Mouse (Mus musculus) brain, adult 10 weeks (tissue): ENCODE data around the gene Prok2. TPM values are rescaled to one million over a fixed set of nuclear protein-coding genes. Genes with fewer than 3 reads are reported as not detected.

Experiments used
- polyA plus RNA-seq: library from polyadenylated mRNA; stranded (reverse); fragments of 350-450 nt; fragmentation: Illumina TruSeq; extraction: RNeasy Lipid Tissue Mini Kit (QIAGEN cat#74804); gene quantifications from one replicate; pipeline ENCODE4 v1.2.3, GENCODE M21; 2015; ENCODE audit warnings: low read depth, low replicate concordance

The Prok2 gene
- polyA plus RNA-seq = not detected

GRCm38 (mm10) chr6:99725971-99726561 lies at the start of gene Prok2:
Gene Prok2, minus strand, starts transcription at chr6:99726392.

GRCm38 (mm10) chr6:99692206-99692915 lies 33.8 kb downstream of the Prok2 start, which contains the start of gene Gpr27:
Gene Gpr27, plus strand, starts transcription at chr6:99692679.

GRCm38 (mm10) chr6:99666318-99667171 lies 59.6 kb downstream of the Prok2 start, which contains the start of the genes Eif4e3 and Gm20696:
Gene Eif4e3, minus strand, starts transcription at chr6:99666771.
Gene Gm20696, minus strand, starts transcription at chr6:99666797.

Other genes starting within 250 kb of the Prok2 start
- gene Foxp1, start 203.7 kb downstream of the Prok2 start, polyA plus RNA-seq = 59.6 TPM
- 13.5 TPM for gene Eif4e3, start 59.6 kb downstream of the Prok2 start, polyA plus RNA-seq
- gene Gm20696, start 59.6 kb downstream of the Prok2 start, polyA plus RNA-seq = 0.82 TPM
- gene Gpr27, start 33.7 kb downstream of the Prok2 start, polyA plus RNA-seq = 25.1 TPM